Mouse (Mus musculus): ENCODE data around the gene Arpp19.

GRCm38 (mm10) chr9:75024089-75024488 lies 13.3 kb upstream of the Arpp19 start:
- TF ChIP-seq CTCF (IDR thresholded peaks at IDR 0.05; ENCODE audit: control insufficient read depth, insufficient read depth, low read length) (no peak), POLR2A (IDR thresholded peaks at IDR 0.05; ENCODE audit: borderline replicate concordance, control insufficient read depth, low read depth, low read length) (no peak)
